ENCODE assay signal across 11 mouse cellular contexts in the genomic region with DNA sequence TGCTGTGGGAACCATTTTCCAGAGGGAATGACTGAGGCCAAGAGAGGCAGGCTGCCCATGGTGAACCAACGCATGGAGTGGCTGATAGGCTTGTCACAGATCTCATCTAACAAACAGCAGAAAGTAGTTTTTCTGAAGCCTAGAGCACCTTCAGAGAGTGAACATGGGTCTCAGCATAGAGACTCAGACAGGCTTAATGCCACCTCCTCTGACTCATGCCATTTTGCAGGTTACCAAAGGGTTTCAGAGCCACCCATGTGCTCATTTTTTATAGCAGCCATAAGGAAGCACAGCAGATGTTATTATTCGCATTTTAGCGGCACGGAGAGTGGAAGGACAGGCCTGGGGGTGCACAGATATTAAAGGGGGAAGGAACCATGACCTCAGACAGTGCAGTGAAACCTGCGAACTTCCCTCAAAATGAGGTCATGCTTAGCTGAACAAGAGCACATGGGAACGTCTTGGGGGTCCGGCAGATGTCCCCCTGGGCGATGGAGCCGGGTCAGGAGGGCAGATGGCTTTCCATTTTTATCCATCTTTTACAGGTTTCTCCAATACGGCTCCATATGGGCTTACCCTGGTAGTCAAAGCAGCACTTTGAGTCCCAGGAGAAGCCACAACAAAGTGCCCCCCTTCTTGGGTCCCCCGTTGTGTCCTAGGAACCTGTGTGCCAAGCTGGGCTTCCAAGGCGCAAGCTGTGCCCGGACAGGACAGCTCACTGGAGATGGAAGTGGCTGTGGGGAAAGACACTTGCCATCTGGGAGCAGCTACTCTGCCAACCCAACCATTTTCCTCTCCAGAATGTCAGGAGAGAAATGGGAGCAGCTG.
DNase-seq lines count a peak whose midpoint lies in the region; ATAC-seq and TF ChIP-seq lines count a peak whose summit lies in the region.
"Had no signal": no experiment of that assay in that cellular context is flagged by ENCODE, and none has a peak within 500 bp of the region (broad histone marks: within the 10 kb centered on the region; RNA-seq: fewer than 3 reads in every experiment).

No protein-coding gene starts in this region.

- H3K36me3 ChIP-seq in hindbrain, postnatal 0 days (ENCODE audit: insufficient read depth, low read length), result no peaks in the 10 kb centered on the region
- no peaks in the 10 kb centered on the region for H3K36me3 ChIP-seq in hindbrain, embryonic 13.5 days
- H3K36me3 ChIP-seq: liver, embryonic 15.5 days; neural tube, embryonic 12.5 days had no signal

- no peak overlapping the region for H3K9ac ChIP-seq in hindbrain, postnatal 0 days (replicated peaks; ENCODE audit: low read length)
- H3K9ac ChIP-seq in hindbrain, embryonic 13.5 days, result no peak overlapping the region
- H3K9ac ChIP-seq: liver, embryonic 15.5 days; neural tube, embryonic 12.5 days had no signal

- H3K27ac ChIP-seq in hindbrain, postnatal 0 days, result no peak overlapping the region
- H3K27ac ChIP-seq in hindbrain, embryonic 13.5 days, result no peak overlapping the region
- H3K27ac ChIP-seq: liver, embryonic 15.5 days; neural tube, embryonic 12.5 days had no signal

- no peak for TF ChIP-seq POLR2A in brain, embryonic 14.5 days (IDR thresholded peaks at IDR 0.05; ENCODE audit: borderline replicate concordance, extremely low read depth, insufficient read depth, insufficient read length, poor library complexity, severe bottlenecking)

- no peaks in the 10 kb centered on the region for H3K9me3 ChIP-seq in hindbrain, postnatal 0 days (ENCODE audit: low read length)
- no peaks in the 10 kb centered on the region for H3K9me3 ChIP-seq in hindbrain, embryonic 13.5 days
- H3K9me3 ChIP-seq: liver, embryonic 15.5 days; neural tube, embryonic 12.5 days had no signal

- peak; percentile 72 for ATAC-seq in hindbrain, postnatal 0 days
- no peak for ATAC-seq in hindbrain, embryonic 13.5 days (ENCODE audit: low FRiP score)
- ATAC-seq in granulocyte monocyte progenitor cell, adult 5-6 weeks (replicated peaks; ENCODE audit: poor library complexity, severe bottlenecking), result peak; percentile 76
- no peak for ATAC-seq in activated CD4-positive, CD25-positive, alpha-beta regulatory T cell, adult 4 months

- H3K4me3 ChIP-seq in hindbrain, postnatal 0 days (ENCODE audit: low read length), result no peak overlapping the region
- no peak overlapping the region for H3K4me3 ChIP-seq in hindbrain, embryonic 13.5 days
- H3K4me3 ChIP-seq: liver, embryonic 15.5 days; neural tube, embryonic 12.5 days had no signal

- peak; percentile 53 for DNase-seq in hindbrain, postnatal 0 days (ENCODE audit: low spot score)
- DNase-seq in brain, embryonic 14.5 days (ENCODE audit: low read depth), result peak; percentile 57
- DNase-seq in cerebellum, adult 18-20 months, result peak; percentile 93 to 97
- DNase-seq in urinary bladder, postnatal 25 days (ENCODE audit: low spot score), result no peak
- DNase-seq: gastrocnemius, postnatal 25 days; kidney, postnatal 14 days had no signal

- no peak for TF ChIP-seq CTCF in hindbrain, postnatal 0 days (IDR thresholded peaks at IDR 0.05; ENCODE audit: low read depth)
- TF ChIP-seq CTCF in brain, embryonic 14.5 days (IDR thresholded peaks at IDR 0.05; ENCODE audit: borderline replicate concordance, extremely low read depth, insufficient read depth, insufficient read length), result no peak

- no peak overlapping the region for H3K4me2 ChIP-seq in hindbrain, postnatal 0 days (ENCODE audit: low read depth, low read length)
- H3K4me2 ChIP-seq in hindbrain, embryonic 13.5 days, result no peak overlapping the region
- H3K4me2 ChIP-seq: liver, embryonic 15.5 days; neural tube, embryonic 12.5 days had no signal

- whole genome bisulfite sequencing in hindbrain, postnatal 0 days, result 60% methylated on average over 13 of the region's 13 CpGs
- 76% methylated on average over 13 of the region's 13 CpGs for WGBS in hindbrain, embryonic 13.5 days

- no peaks in the 10 kb centered on the region for H3K4me1 ChIP-seq in hindbrain, postnatal 0 days (ENCODE audit: insufficient read depth, low read length)
- H3K4me1 ChIP-seq in hindbrain, embryonic 13.5 days (replicated peaks), result peaks cover 5% of the 10 kb centered on the region; the same call in 1 of the 2 replicates
- H3K4me1 ChIP-seq: neural tube, embryonic 12.5 days had no signal

- no peaks in the 10 kb centered on the region for H3K27me3 ChIP-seq in hindbrain, postnatal 0 days (ENCODE audit: insufficient read depth, low read length)
- no peaks in the 10 kb centered on the region for H3K27me3 ChIP-seq in hindbrain, embryonic 13.5 days
- H3K27me3 ChIP-seq: liver, embryonic 15.5 days; neural tube, embryonic 12.5 days had no signal

Comparison
In these comparisons a context has a peak if more than half of its experiments do, and no peak if none do; other contexts are left out.
1. ATAC-seq: peak in hindbrain, postnatal 0 days (single experiment) and granulocyte monocyte progenitor cell, adult 5-6 weeks (single experiment); none in hindbrain, embryonic 13.5 days (single experiment) and activated CD4-positive, CD25-positive, alpha-beta regulatory T cell, adult 4 months (single experiment).